Mouse (Mus musculus) E14TG2a.4 (cell line): ENCODE data around the gene Gtf2h5.

Source experiments
- CTCF ChIP-seq: conservative IDR thresholded peaks from 2 replicates; pipeline ENCODE4 v1.5.1; 2014; ENCODE audit warnings: low read length
- NANOG ChIP-seq: IDR thresholded peaks from 2 replicates; pipeline ENCODE4 v1.6.1; 2014; ENCODE audit warnings: borderline replicate concordance, low read length, mixed read lengths

- TF ChIP-seq CTCF, result no peak
- TF ChIP-seq NANOG, result no peak
Observed at GRCm38 (mm10) chr17:6095579-6095978, 16.0 kb downstream of the Gtf2h5 start.
